Mouse (Mus musculus) brain, embryonic 14.5 days (tissue): ENCODE results near the gene Kcnip2.

Source experiments
- CTCF ChIP-seq: fragments of 200-500 bp; IDR thresholded peaks from 2 replicates; pipeline ENCODE4 v1.5.1; 2012; ENCODE audit warnings: inconsistent platforms, mild to moderate bottlenecking, moderate library complexity, borderline replicate concordance; ENCODE audit not compliant: insufficient read depth, insufficient read length; ENCODE audit errors: extremely low read depth
- POLR2A ChIP-seq: fragments of 200-500 bp; IDR thresholded peaks from 2 replicates; pipeline ENCODE4 v1.6.1; 2012; ENCODE audit warnings: mild to moderate bottlenecking, inconsistent platforms, borderline replicate concordance; ENCODE audit not compliant: poor library complexity, insufficient read depth, insufficient read length, severe bottlenecking; ENCODE audit errors: extremely low read depth

DNA sequence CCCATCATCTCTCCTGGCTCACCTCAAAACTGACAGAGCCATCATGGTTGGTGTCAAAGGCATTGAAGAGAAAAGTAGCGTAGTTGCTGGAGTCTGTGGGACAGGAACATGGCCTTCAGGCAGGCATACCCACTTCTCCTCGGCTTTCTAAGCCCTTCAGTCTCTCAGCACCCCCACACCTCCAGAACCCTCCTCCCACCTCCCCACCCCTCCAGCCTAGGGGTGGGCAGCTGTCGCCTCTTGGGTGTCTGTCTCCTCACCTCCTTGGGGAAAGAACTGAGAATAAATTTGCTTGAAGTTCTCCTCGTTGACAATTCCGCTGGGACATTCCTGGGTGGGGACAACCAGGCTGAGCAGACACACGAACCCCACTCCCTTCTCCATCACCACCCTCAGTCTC, 21.1 kb downstream of the Kcnip2 start:
- no peak for TF ChIP-seq CTCF
- no peak for TF ChIP-seq POLR2A
